Mouse (Mus musculus): Measurements from ENCODE around the gene Kcnh1. TPM values are rescaled to one million over a fixed set of nuclear protein-coding genes. Genes with fewer than 3 reads are reported as not detected.

Kcnh1 gene
- polyA plus RNA-seq, 2 experiments = under 0.01 TPM; not detected in 1

- Histone ChIP-seq H3K4me3 (ENCODE audit: insufficient read depth in 1 of 2, low read depth in 2 of 2, low read length in 2 of 2) (no peak overlapping the region), H3K27ac (no peak overlapping the region), H3K27me3 (ENCODE audit: control insufficient read depth, insufficient read depth, low read length) (no peaks in the 10 kb centered on the region; the same call in 1 of the 2 replicates), H3K36me3 (replicated peaks; ENCODE audit: control insufficient read depth, insufficient read depth, low read depth) (no peaks in the 10 kb centered on the region), H3K4me2 (ENCODE audit: low read depth) (no peak overlapping the region), H3K9ac (replicated peaks) (no peak overlapping the region), H3K4me1 (replicated peaks; ENCODE audit: control insufficient read depth in 2 of 2, insufficient read depth in 2 of 2, low read length in 1 of 2) (no peaks in the 10 kb centered on the region), H3K9me3 (ENCODE audit: control insufficient read depth, low read length) (no peaks in the 10 kb centered on the region)
- ATAC-seq (ENCODE audit: insufficient read depth) (no peak), DNase-seq (ENCODE audit: low read depth in 3 of 3, low spot score in 3 of 3) (no peak)
- 65% methylated on average over 8 of the region's 8 CpGs for WGBS (ENCODE audit: insufficient replicate concordance)
- no peak for TF ChIP-seq EP300 (IDR thresholded peaks at IDR 0.05; ENCODE audit: low read depth)
- no peak for TF ChIP-seq CTCF (IDR thresholded peaks at IDR 0.05; ENCODE audit: low read depth)
Measured at GRCm38 (mm10) chr1:192402911-192403704, 212.5 kb downstream of the Kcnh1 start.

DNA sequence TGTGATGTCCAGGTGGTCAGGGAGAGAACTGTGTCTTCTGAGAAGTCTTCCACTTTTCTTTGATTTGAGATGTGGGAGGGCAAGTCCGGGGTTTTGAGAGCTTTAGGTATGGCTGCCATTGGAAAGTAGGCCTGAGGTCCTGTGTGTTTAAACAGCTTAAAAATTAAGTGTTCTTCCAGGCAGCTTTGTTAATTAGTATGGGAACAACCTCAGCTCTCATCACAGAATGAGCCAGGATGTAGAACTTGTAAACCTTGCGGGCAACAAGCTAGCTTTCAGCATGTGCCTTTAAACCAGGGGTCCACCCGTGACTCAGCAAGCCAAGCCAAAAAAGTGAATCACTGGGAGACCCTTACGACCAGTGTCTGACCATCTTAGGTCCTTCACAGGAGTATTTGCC lies 214.6 kb downstream of the Kcnh1 start:
- Histone ChIP-seq H3K9me3 (ENCODE audit: control insufficient read depth, low read length) (no peaks in the 10 kb centered on the region), H3K27me3 (ENCODE audit: control insufficient read depth, insufficient read depth, low read length) (no peaks in the 10 kb centered on the region), H3K4me3 (ENCODE audit: insufficient read depth in 1 of 2, low read depth in 2 of 2, low read length in 2 of 2) (no peak overlapping the region), H3K9ac (replicated peaks) (no peak overlapping the region), H3K4me1 (replicated peaks; ENCODE audit: control insufficient read depth in 2 of 2, insufficient read depth in 2 of 2, low read length in 1 of 2) (no peaks in the 10 kb centered on the region), H3K27ac (no peak overlapping the region), H3K4me2 (ENCODE audit: low read depth) (no peak overlapping the region), H3K36me3 (replicated peaks; ENCODE audit: control insufficient read depth, insufficient read depth, low read depth) (no peaks in the 10 kb centered on the region)
- no peak for TF ChIP-seq EP300 (IDR thresholded peaks at IDR 0.05; ENCODE audit: low read depth)
- no peak for TF ChIP-seq CTCF (IDR thresholded peaks at IDR 0.05; ENCODE audit: low read depth)
- 47% methylated on average over 4 of the region's 4 CpGs for WGBS (ENCODE audit: insufficient replicate concordance)
- ATAC-seq (ENCODE audit: insufficient read depth) (no peak), DNase-seq (ENCODE audit: low read depth in 3 of 3, low spot score in 3 of 3) (no peak)

- Histone ChIP-seq H3K9me3 (ENCODE audit: control insufficient read depth, low read length) (no peaks in the 10 kb centered on the region), H3K27me3 (ENCODE audit: control insufficient read depth, insufficient read depth, low read length) (no peaks in the 10 kb centered on the region), H3K9ac (replicated peaks) (no peak overlapping the region), H3K27ac (no peak overlapping the region), H3K4me1 (replicated peaks; ENCODE audit: control insufficient read depth in 2 of 2, insufficient read depth in 2 of 2, low read length in 1 of 2) (no peaks in the 10 kb centered on the region), H3K36me3 (replicated peaks; ENCODE audit: control insufficient read depth, insufficient read depth, low read depth) (no peaks in the 10 kb centered on the region), H3K4me2 (ENCODE audit: low read depth) (no peak overlapping the region), H3K4me3 (ENCODE audit: insufficient read depth in 1 of 2, low read depth in 2 of 2, low read length in 2 of 2) (no peak overlapping the region)
- WGBS (ENCODE audit: insufficient replicate concordance) = 59% methylated on average over 5 of the region's 5 CpGs
- ATAC-seq (ENCODE audit: insufficient read depth) (no peak), DNase-seq (ENCODE audit: low read depth in 3 of 3, low spot score in 3 of 3) (no peak)
- TF ChIP-seq CTCF (IDR thresholded peaks at IDR 0.05; ENCODE audit: low read depth) = no peak
- no peak for TF ChIP-seq EP300 (IDR thresholded peaks at IDR 0.05; ENCODE audit: low read depth)
Measured at GRCm38 (mm10) chr1:192406589-192406988, 216.0 kb downstream of the Kcnh1 start.

- DNase-seq (ENCODE audit: low read depth in 3 of 3, low spot score in 3 of 3) = no peak
- no peak overlapping the region for H3K9ac ChIP-seq (replicated peaks)
- WGBS (ENCODE audit: insufficient replicate concordance) = 45% methylated on average over 3 of the region's 3 CpGs
Measured at GRCm38 (mm10) chr1:192415813-192416212, 225.2 kb downstream of the Kcnh1 start.

DNA sequence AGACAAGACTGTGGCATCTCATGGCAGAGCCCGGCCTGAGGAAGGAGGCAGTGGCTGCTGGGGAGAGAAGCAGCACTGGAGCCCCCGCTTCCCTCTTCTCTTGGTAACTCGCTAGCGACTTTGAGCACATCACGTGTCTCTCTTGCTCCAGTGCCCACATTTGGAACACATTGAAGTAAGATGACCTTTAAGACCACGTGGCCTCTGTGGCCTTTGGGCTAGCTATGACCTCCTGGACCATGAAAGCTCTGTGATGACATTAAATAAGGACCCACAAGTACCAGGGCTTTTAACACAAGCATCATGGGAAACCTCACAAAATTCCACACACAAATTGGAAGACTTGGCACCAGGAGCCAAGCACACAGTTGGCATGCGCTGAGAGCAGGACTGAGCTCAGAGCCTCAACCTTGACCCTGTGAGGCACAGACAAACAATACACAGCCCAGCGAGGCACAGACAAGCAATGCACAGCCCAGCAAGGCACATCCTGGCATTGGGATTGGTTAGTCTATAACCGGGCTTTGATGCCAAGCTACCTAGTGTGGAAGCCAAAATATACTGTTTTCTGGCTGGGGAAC lies 225.8 kb downstream of the Kcnh1 start:
- H3K9me3 ChIP-seq (ENCODE audit: control insufficient read depth, low read length) = no peaks in the 10 kb centered on the region
- 65% methylated on average over 9 of the region's 9 CpGs for WGBS (ENCODE audit: insufficient replicate concordance)
- H3K4me2 ChIP-seq (ENCODE audit: low read depth) = no peak overlapping the region
- H3K4me1 ChIP-seq (replicated peaks; ENCODE audit: control insufficient read depth in 2 of 2, insufficient read depth in 2 of 2, low read length in 1 of 2) = no peaks in the 10 kb centered on the region
- no peaks in the 10 kb centered on the region for H3K36me3 ChIP-seq (replicated peaks; ENCODE audit: control insufficient read depth, insufficient read depth, low read depth)
- H3K27me3 ChIP-seq (ENCODE audit: control insufficient read depth, insufficient read depth, low read length) = no peaks in the 10 kb centered on the region
- no peak overlapping the region for H3K4me3 ChIP-seq (ENCODE audit: insufficient read depth in 1 of 2, low read depth in 2 of 2, low read length in 2 of 2)
- DNase-seq (ENCODE audit: low read depth in 3 of 3, low spot score in 3 of 3) = no peak
- H3K9ac ChIP-seq (replicated peaks) = no peak overlapping the region
- H3K27ac ChIP-seq = no peak overlapping the region
- no peak for ATAC-seq (ENCODE audit: insufficient read depth)
- TF ChIP-seq EP300 (IDR thresholded peaks at IDR 0.05; ENCODE audit: low read depth) (no peak), CTCF (IDR thresholded peaks at IDR 0.05; ENCODE audit: low read depth) (no peak)

More at GRCm38 (mm10) chr1:192415813-192416212, 225.2 kb downstream of the Kcnh1 start:
- no peak for TF ChIP-seq EP300 (IDR thresholded peaks at IDR 0.05; ENCODE audit: low read depth)
- TF ChIP-seq CTCF (IDR thresholded peaks at IDR 0.05; ENCODE audit: low read depth) = no peak
- no peaks in the 10 kb centered on the region for H3K36me3 ChIP-seq (replicated peaks; ENCODE audit: control insufficient read depth, insufficient read depth, low read depth)
- H3K4me2 ChIP-seq (ENCODE audit: low read depth) = no peak overlapping the region
- no peak for ATAC-seq (ENCODE audit: insufficient read depth)
- no peaks in the 10 kb centered on the region for H3K4me1 ChIP-seq (replicated peaks; ENCODE audit: control insufficient read depth in 2 of 2, insufficient read depth in 2 of 2, low read length in 1 of 2)
- H3K27ac ChIP-seq = no peak overlapping the region
- H3K27me3 ChIP-seq (ENCODE audit: control insufficient read depth, insufficient read depth, low read length) = no peaks in the 10 kb centered on the region
- no peak overlapping the region for H3K4me3 ChIP-seq (ENCODE audit: insufficient read depth in 1 of 2, low read depth in 2 of 2, low read length in 2 of 2)
- H3K9me3 ChIP-seq (ENCODE audit: control insufficient read depth, low read length) = no peaks in the 10 kb centered on the region

Data from liver, embryonic 14.5 days (tissue).